In the genomic region with DNA sequence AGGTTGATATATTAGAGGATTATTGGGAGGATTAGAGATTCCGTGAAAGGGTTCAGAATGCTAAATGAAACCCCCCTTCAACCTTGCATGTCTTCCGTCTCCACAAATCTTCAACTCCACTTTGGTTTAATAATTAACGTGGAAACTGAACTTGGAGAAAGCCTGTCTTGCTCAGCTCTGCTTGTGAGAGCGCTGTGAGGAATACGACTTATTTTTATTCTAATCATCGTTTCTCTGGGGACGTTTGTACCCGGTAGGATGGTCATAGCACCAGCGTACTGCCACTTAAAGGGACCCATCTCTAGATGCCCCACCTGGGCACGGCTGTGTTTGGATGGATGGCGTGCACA, we compare ENCODE assay signal across 12 mouse cellular contexts.
"Had no signal": no experiment of that assay in that cellular context is flagged by ENCODE, and none has a peak within 500 bp of the region (broad histone marks: within the 10 kb centered on the region; RNA-seq: fewer than 3 reads in every experiment).

No protein-coding gene starts in this region.

- H3K9ac ChIP-seq: hindbrain, embryonic 15.5 days; limb, embryonic 15.5 days; liver, embryonic 12.5 days; neural tube, embryonic 15.5 days had no signal

- H3K9me3 ChIP-seq: hindbrain, embryonic 15.5 days; limb, embryonic 15.5 days; liver, embryonic 12.5 days; midbrain, embryonic 10.5 days; neural tube, embryonic 15.5 days had no signal

- H3K4me3 ChIP-seq: hindbrain, embryonic 15.5 days; limb, embryonic 15.5 days; liver, embryonic 12.5 days; midbrain, embryonic 10.5 days; myocyte; neural tube, embryonic 15.5 days had no signal

- H3K4me1 ChIP-seq: limb, embryonic 15.5 days; liver, embryonic 12.5 days had no signal

- H3K36me3 ChIP-seq: hindbrain, embryonic 15.5 days; limb, embryonic 15.5 days; liver, embryonic 12.5 days; midbrain, embryonic 10.5 days; neural tube, embryonic 15.5 days had no signal

- H3K27me3 ChIP-seq: hindbrain, embryonic 15.5 days; limb, embryonic 15.5 days; liver, embryonic 12.5 days; neural tube, embryonic 15.5 days had no signal

- H3K27ac ChIP-seq: hindbrain, embryonic 15.5 days; limb, embryonic 15.5 days; liver, embryonic 12.5 days; neural tube, embryonic 15.5 days had no signal

- ATAC-seq: liver, embryonic 12.5 days had no signal

- DNase-seq: layer of hippocampus, adult 9-11 months; layer of hippocampus, postnatal 36 days; right cerebral cortex, adult 18-20 months; right cerebral cortex, postnatal 25 days; thymus, adult 2 months; thymus, postnatal 25 days had no signal

- H3K4me2 ChIP-seq: hindbrain, embryonic 15.5 days; limb, embryonic 15.5 days; liver, embryonic 12.5 days; neural tube, embryonic 15.5 days had no signal
